In genomic region chr6:113133360-113133759, GRCm38 (mm10) we compare ENCODE assay signal across 31 mouse cellular contexts. TPM values are rescaled to one million over a fixed set of nuclear protein-coding genes. Genes with fewer than 3 reads are reported as not detected.
DNase-seq lines count a peak whose midpoint lies in the region; ATAC-seq and TF ChIP-seq lines count a peak whose summit lies in the region.
"Had no signal": no experiment of that assay in that cellular context is flagged by ENCODE, and none has a peak within 500 bp of the region (broad histone marks: within the 10 kb centered on the region; RNA-seq: fewer than 3 reads in every experiment).

No protein-coding gene starts in this region.

- no peaks in the 10 kb centered on the region; the same call in 1 of the 2 replicates for H3K79me2 ChIP-seq in MEL (ENCODE audit: control insufficient read depth, insufficient read depth, low read length, poor library complexity)

- peaks cover 6 to 72% of the 10 kb centered on the region in 2 experiments for H3K36me3 ChIP-seq in MEL (ENCODE audit: control insufficient read depth in 1 of 2, insufficient read depth in 2 of 2, low read length in 2 of 2)
- H3K36me3 ChIP-seq in stomach, postnatal 0 days (ENCODE audit: control insufficient read depth, insufficient read depth, low read length): peaks cover 10% of the 10 kb centered on the region; the same call in 1 of the 2 replicates

- POLR2A ChIA-PET in Patski (lab: Charles Lee): no interaction called here

- TF ChIP-seq EP300 in MEL (IDR thresholded peaks at IDR 0.05; ENCODE audit: low read depth in 1 of 2, low read length in 2 of 2): no peak
- no peak for TF ChIP-seq EP300 in stomach, postnatal 0 days (optimal IDR thresholded peaks at IDR 0.05)

- no peaks in the 10 kb centered on the region for H3K9me3 ChIP-seq in MEL (replicated peaks; ENCODE audit: insufficient read depth, low read length)
- no peaks in the 10 kb centered on the region for H3K9me3 ChIP-seq in stomach, postnatal 0 days (ENCODE audit: control insufficient read depth, low read length)
- H3K9me3 ChIP-seq: embryonic facial prominence, embryonic 10.5 days; embryonic facial prominence, embryonic 13.5 days; heart, embryonic 10.5 days; heart, embryonic 13.5 days had no signal

- no peaks in the 10 kb centered on the region; a peak in 1 of 4 replicates for H3K4me1 ChIP-seq in MEL (ENCODE audit: control insufficient read depth in 1 of 2, insufficient read depth in 2 of 2, low read length in 2 of 2)
- no peaks in the 10 kb centered on the region for H3K4me1 ChIP-seq in stomach, postnatal 0 days (replicated peaks; ENCODE audit: control insufficient read depth, insufficient read depth)
- H3K4me1 ChIP-seq: embryonic facial prominence, embryonic 10.5 days; embryonic facial prominence, embryonic 13.5 days; heart, embryonic 10.5 days; heart, embryonic 13.5 days had no signal

- in situ Hi-C loops in Patski (cut with MboI; ENCODE audit: low pct_unique_long_range_greater_than_20kb): no loop called here

- H3K4me2 ChIP-seq in stomach, postnatal 0 days (replicated peaks; ENCODE audit: low read depth): no peak overlapping the region
- H3K4me2 ChIP-seq: embryonic facial prominence, embryonic 13.5 days; heart, embryonic 13.5 days; hindbrain, embryonic 14.5 days had no signal

- H3K4me3 ChIP-seq in MEL (ENCODE audit: control insufficient read depth in 1 of 2, insufficient read depth in 1 of 2, low read depth in 2 of 2, low read length in 2 of 2): no peak overlapping the region
- no peak overlapping the region for H3K4me3 ChIP-seq in stomach, postnatal 0 days (ENCODE audit: low read depth, low read length)
- H3K4me3 ChIP-seq: embryonic facial prominence, embryonic 10.5 days; embryonic facial prominence, embryonic 13.5 days; heart, adult 2 months; heart, embryonic 10.5 days; heart, embryonic 13.5 days had no signal

- WGBS in stomach, postnatal 0 days: 79% methylated on average over 2 of the region's 2 CpGs

- TF ChIP-seq POLR2A in MEL (IDR thresholded peaks at IDR 0.05; ENCODE audit: control insufficient read depth in 1 of 2, insufficient read depth in 1 of 2, low read depth in 1 of 2, low read length in 2 of 2, poor library complexity in 1 of 2): no peak

- ATAC-seq in Patski: peak; percentile 94
- ATAC-seq in stomach, postnatal 0 days (ENCODE audit: low FRiP score, low TSS enrichment): no peak
- ATAC-seq: activated CD4-positive, CD25-positive, alpha-beta regulatory T cell, adult 4 months; CD4-positive, CD25-positive, alpha-beta regulatory T cell, adult 4 months; forebrain, embryonic 14.5 days; forebrain, postnatal 0 days; hindbrain, postnatal 0 days; inflammation-experienced regulatory T-cells, adult 6 months; intestine, embryonic 16.5 days had no signal

- no peak overlapping the region for H3K9ac ChIP-seq in MEL (ENCODE audit: control insufficient read depth, low read depth, low read length, poor library complexity, severe bottlenecking)
- no peak overlapping the region for H3K9ac ChIP-seq in stomach, postnatal 0 days (ENCODE audit: low read length)
- H3K9ac ChIP-seq: embryonic facial prominence, embryonic 13.5 days; forebrain, postnatal 0 days; heart, embryonic 13.5 days; hindbrain, embryonic 14.5 days had no signal

- H3K27me3 ChIP-seq in MEL (ENCODE audit: control insufficient read depth in 1 of 2, insufficient read depth in 2 of 2, low read length in 2 of 2) (no peaks in the 10 kb centered on the region), Patski (no peaks in the 10 kb centered on the region)
- no peaks in the 10 kb centered on the region for H3K27me3 ChIP-seq in stomach, postnatal 0 days (ENCODE audit: control insufficient read depth, insufficient read depth, low read length)
- H3K27me3 ChIP-seq: embryonic facial prominence, embryonic 13.5 days; heart, embryonic 13.5 days had no signal

- DNase-seq in 3T3-L1 (ENCODE audit: low read depth, low spot score) (peak; percentile 82), MEL (ENCODE audit: low read depth, low spot score) (peak; percentile 20), Patski (ENCODE audit: low read depth, low spot score) (peak; percentile 64)
- DNase-seq in fibroblast of lung, adult 2 months (ENCODE audit: low read depth): peak; percentile 20
- DNase-seq in stomach, postnatal 0 days (ENCODE audit: low spot score): no peak
- no peak for DNase-seq in cerebellum, postnatal 10 days
- no peak for DNase-seq in kidney, adult 8-10 months
- DNase-seq: adrenal gland, adult 8-10 months; adrenal gland, postnatal 25 days; cerebellum, adult 11 months; cerebellum, adult 2 months; cerebellum, adult 9-11 months; cerebellum, postnatal 36 days; embryo, embryonic 11 days; forebrain, postnatal 0 days; gastrocnemius, postnatal 25 days; heart, adult 2 months; heart, postnatal 14 days; heart, postnatal 4 days; kidney, adult 18-20 months had no signal

- TF ChIP-seq CTCF in MEL (IDR thresholded peaks at IDR 0.05 in 2 of 3, conservative IDR thresholded peaks at IDR 0.05 in 1 of 3; ENCODE audit: control insufficient read depth in 1 of 3, insufficient read depth in 1 of 3, low read depth in 2 of 3, low read length in 3 of 3, poor library complexity in 1 of 3, severe bottlenecking in 1 of 3) (no peak), Patski (IDR thresholded peaks at IDR 0.05) (no peak)
- no peak for TF ChIP-seq CTCF in stomach, postnatal 0 days (IDR thresholded peaks at IDR 0.05; ENCODE audit: low read depth)

- no peak for TF ChIP-seq RAD21 in MEL (IDR thresholded peaks at IDR 0.05; ENCODE audit: low read depth, low read length)

- H3K27ac ChIP-seq in MEL (ENCODE audit: control insufficient read depth, low read depth, low read length): no peak overlapping the region
- no peak overlapping the region for H3K27ac ChIP-seq in stomach, postnatal 0 days (replicated peaks)
- H3K27ac ChIP-seq: embryonic facial prominence, embryonic 10.5 days; embryonic facial prominence, embryonic 13.5 days; heart, adult 2 months; heart, embryonic 10.5 days; heart, embryonic 13.5 days; hindbrain, embryonic 14.5 days; hindbrain, postnatal 0 days had no signal

- CTCF ChIA-PET in Patski (lab: Charles Lee): interaction anchor here (1.0 to 1.8 kb wide), 3 partner anchors 14 to 96 kb away, joined by 3 to 6 read pairs (median 3); no protein-coding TSS in a partner anchor

TF ChIP-seq in MEL, 35 proteins besides CTCF, POLR2A, EP300 and RAD21:
- TF ChIP-seq MAZ (IDR thresholded peaks at IDR 0.05; ENCODE audit: low read depth, low read length): no peak
- TF ChIP-seq KAT2A (conservative IDR thresholded peaks at IDR 0.05; ENCODE audit: low read depth, low read length): no peak
- no peak for TF ChIP-seq MYC (IDR thresholded peaks at IDR 0.05; ENCODE audit: low read depth, low read length)
- no peak for TF ChIP-seq TCF12 (IDR thresholded peaks at IDR 0.05; ENCODE audit: low read depth, low read length)
- no peak for TF ChIP-seq ZMIZ1 (IDR thresholded peaks at IDR 0.05; ENCODE audit: low read depth, low read length)
- no peak for TF ChIP-seq TBP (IDR thresholded peaks at IDR 0.05; ENCODE audit: low read depth, low read length)
- no peak for TF ChIP-seq JUND (IDR thresholded peaks at IDR 0.05; ENCODE audit: low read depth, low read length)
- no peak for TF ChIP-seq USF2 (IDR thresholded peaks at IDR 0.05; ENCODE audit: borderline replicate concordance in 1 of 2, insufficient read depth in 1 of 2, low read depth in 1 of 2, low read length in 2 of 2)
- TF ChIP-seq USF1 (IDR thresholded peaks at IDR 0.05; ENCODE audit: low read depth, low read length): no peak
- TF ChIP-seq ELF1 (IDR thresholded peaks at IDR 0.05; ENCODE audit: low read depth, low read length): no peak
- TF ChIP-seq TAL1 (IDR thresholded peaks at IDR 0.05; ENCODE audit: low read length): no peak
- no peak for TF ChIP-seq MAFK (IDR thresholded peaks at IDR 0.05; ENCODE audit: borderline replicate concordance, low read depth, low read length)
- TF ChIP-seq ETS1 (IDR thresholded peaks at IDR 0.05; ENCODE audit: low read depth, low read length): no peak
- TF ChIP-seq BHLHE40 (IDR thresholded peaks at IDR 0.05; ENCODE audit: borderline replicate concordance, low read depth, low read length): no peak
- no peak for TF ChIP-seq MAX (IDR thresholded peaks at IDR 0.05; ENCODE audit: low read length)
- TF ChIP-seq MXI1 (IDR thresholded peaks at IDR 0.05; ENCODE audit: low read depth, low read length): no peak
- no peak for TF ChIP-seq GABPA (IDR thresholded peaks at IDR 0.05; ENCODE audit: low read depth, low read length)
- TF ChIP-seq ZC3H11A (IDR thresholded peaks at IDR 0.05; ENCODE audit: low read depth, low read length): no peak

RNA-seq across cellular contexts. Expression of gene Setd5, which starts 56.2 kb away (rescaled TPM):
- 43.5 and 50.4 TPM in 2 replicates for total RNA-seq in MEL (2012; rRNA removed)
- polyA plus RNA-seq in MEL (2012; ENCODE audit: insufficient read depth in 1 of 2, insufficient read length in 2 of 2, low read depth in 1 of 2, low replicate concordance in 2 of 2, missing spikeins in 1 of 2) (100 to 1,000 TPM in 1 of 2 experiments, 10 to 100 TPM in 1; 80.2 to 185 TPM), Patski (2021) (60.3 TPM)
- 34.6 and 35.9 TPM in 2 replicates for polyA plus RNA-seq in stomach, postnatal 0 days (2015; fragmentation: Nextera tagmentation; extraction: Ambion mirVana)

Comparison
In these comparisons a context has a peak if more than half of its experiments do, and no peak if none do; other contexts are left out.
1. DNase-seq: peak in 3T3-L1 (single experiment), MEL (single experiment), Patski (single experiment) and fibroblast of lung, adult 2 months (single experiment); none in stomach, postnatal 0 days (single experiment), cerebellum, postnatal 10 days (0 of 2) and kidney, adult 8-10 months (0 of 2).